Mouse (Mus musculus): Measurements from ENCODE around the gene Panx3.

The Panx3 gene

GRCm38 (mm10) chr9:37632305-37632704 is 36.7 kb downstream of the Panx3 start:
- no peak for DNase-seq

- DNase-seq = no peak
Observed at GRCm38 (mm10) chr9:37629941-37630340, 39.1 kb downstream of the Panx3 start.

- DNase-seq = no peak
Observed at GRCm38 (mm10) chr9:37628581-37628980, 40.5 kb downstream of the Panx3 start.

GRCm38 (mm10) chr9:37627263-37627662 is 41.8 kb downstream of the Panx3 start:
- no peak for DNase-seq

- no peak for DNase-seq
Observed at GRCm38 (mm10) chr9:37626103-37626567, 42.9 kb downstream of the Panx3 start.

GRCm38 (mm10) chr9:37625641-37626040 is 43.4 kb downstream of the Panx3 start:
- peak; percentile 59 to 62 for DNase-seq

- DNase-seq = no peak
Observed at GRCm38 (mm10) chr9:37625129-37625528, 43.9 kb downstream of the Panx3 start.

GRCm38 (mm10) chr9:37624502-37624901 is 44.5 kb downstream of the Panx3 start:
- no peak for DNase-seq

GRCm38 (mm10) chr9:37623981-37624380 is 45.1 kb downstream of the Panx3 start:
- DNase-seq = no peak

- DNase-seq = peak; percentile 76 to 77
Observed at GRCm38 (mm10) chr9:37621290-37621689, 47.7 kb downstream of the Panx3 start.

- peak; percentile 38 to 50 for DNase-seq
Observed at GRCm38 (mm10) chr9:37616770-37617169, 52.3 kb downstream of the Panx3 start.

- no peak for DNase-seq
Observed at GRCm38 (mm10) chr9:37615220-37615619, 53.8 kb downstream of the Panx3 start.

GRCm38 (mm10) chr9:37614316-37614715 is 54.7 kb downstream of the Panx3 start:
- peak in 1 of 2 experiments; percentile 9 for DNase-seq

- no peak for DNase-seq
Observed at GRCm38 (mm10) chr9:37613911-37614280, 55.1 kb downstream of the Panx3 start.

- DNase-seq = peak; percentile 87 to 89
Observed at GRCm38 (mm10) chr9:37613182-37613910, 55.7 kb downstream of the Panx3 start, which contains the start of gene Spa17. TSS of gene Spa17 (minus strand) at chr9:37613722.

Data from cerebellum, adult 18-20 months (tissue).